Mouse (Mus musculus): Measurements from ENCODE around the gene Tmem120b. TPM values are rescaled to one million over a fixed set of nuclear protein-coding genes. Genes with fewer than 3 reads are reported as not detected.

Tmem120b gene
- polyA plus RNA-seq, 1 experiment from 2014 or later, result 26.1 TPM

DNA sequence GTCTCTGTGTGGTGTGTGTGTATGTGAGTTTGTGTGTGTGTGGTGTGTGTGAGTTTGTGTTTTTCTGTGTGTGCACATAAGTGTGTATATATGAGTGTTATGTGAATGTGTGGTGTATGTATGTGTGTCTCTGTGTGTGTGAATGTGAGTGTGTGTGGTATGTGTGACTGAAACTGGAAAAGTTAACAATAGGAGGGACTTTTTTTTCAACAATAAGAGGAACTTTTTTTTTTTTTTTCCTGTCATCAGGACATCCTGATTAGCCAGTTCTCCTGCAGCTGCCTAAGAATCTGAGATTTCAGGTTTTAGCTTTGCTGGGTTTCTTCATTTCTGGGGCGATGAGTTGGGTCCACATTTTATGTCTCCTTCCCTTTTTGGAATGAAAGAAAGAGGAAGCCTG, 11.4 kb downstream of the Tmem120b start:
- 17% methylated on average over 1 of the region's 1 CpGs for WGBS (ENCODE audit: insufficient replicate concordance)
- Histone ChIP-seq H3K4me1 (ENCODE audit: control insufficient read depth, low read depth, low read length) (peaks cover 46% of the 10 kb centered on the region), H3K27ac (ENCODE audit: low read length) (no peak overlapping the region), H3K4me2 (ENCODE audit: low read depth, low read length) (0 out of 2 replicates have a peak overlapping the region, but pooled peaks have one; percentile 50), H3K27me3 (ENCODE audit: control insufficient read depth, insufficient read depth, low read depth, low read length) (no peaks in the 10 kb centered on the region), H3K36me3 (ENCODE audit: control insufficient read depth, insufficient read depth) (peaks cover 10% of the 10 kb centered on the region), H3K4me3 (ENCODE audit: low read depth, low read length) (no peak overlapping the region; the same call in 1 of the 2 replicates), H3K9ac (ENCODE audit: low read depth, low read length) (no peak overlapping the region), H3K9me3 (replicated peaks; ENCODE audit: control insufficient read depth, low read length) (peaks cover 4% of the 10 kb centered on the region; the same call in 1 of the 2 replicates)
- ATAC-seq (ENCODE audit: low read depth), result no peak

DNA sequence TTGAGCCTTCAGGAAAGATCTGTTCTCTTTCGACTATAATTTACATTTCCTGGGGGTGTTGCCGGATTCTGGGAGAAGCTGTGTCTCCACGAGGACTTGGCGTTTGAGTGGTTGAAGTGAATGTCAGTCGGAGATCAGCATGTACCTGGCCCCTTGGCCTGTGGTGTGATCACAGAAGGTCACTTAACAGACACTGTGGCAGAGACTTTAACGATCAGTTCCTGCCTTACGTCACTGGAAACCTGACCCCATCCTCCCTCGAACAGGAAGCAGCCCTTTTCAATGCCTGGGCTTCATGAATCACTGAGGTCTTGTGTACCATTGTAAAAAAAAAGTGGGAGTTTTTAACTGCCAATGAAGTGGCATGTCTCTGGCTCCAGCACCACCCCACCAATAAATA, 11.8 kb downstream of the Tmem120b start:
- Histone ChIP-seq H3K9me3 (replicated peaks; ENCODE audit: control insufficient read depth, low read length) (peaks cover 4% of the 10 kb centered on the region; the same call in 1 of the 2 replicates), H3K4me3 (ENCODE audit: low read depth, low read length) (no peak overlapping the region), H3K9ac (ENCODE audit: low read depth, low read length) (no peak overlapping the region), H3K4me2 (ENCODE audit: low read depth, low read length) (no peak overlapping the region), H3K27me3 (ENCODE audit: control insufficient read depth, insufficient read depth, low read depth, low read length) (no peaks in the 10 kb centered on the region), H3K36me3 (ENCODE audit: control insufficient read depth, insufficient read depth) (peaks cover 10% of the 10 kb centered on the region), H3K27ac (ENCODE audit: low read length) (no peak overlapping the region), H3K4me1 (ENCODE audit: control insufficient read depth, low read depth, low read length) (peaks cover 45% of the 10 kb centered on the region)
- ATAC-seq (ENCODE audit: low read depth), result no peak
- 35% methylated on average over 8 of the region's 8 CpGs for WGBS (ENCODE audit: insufficient replicate concordance)

DNA sequence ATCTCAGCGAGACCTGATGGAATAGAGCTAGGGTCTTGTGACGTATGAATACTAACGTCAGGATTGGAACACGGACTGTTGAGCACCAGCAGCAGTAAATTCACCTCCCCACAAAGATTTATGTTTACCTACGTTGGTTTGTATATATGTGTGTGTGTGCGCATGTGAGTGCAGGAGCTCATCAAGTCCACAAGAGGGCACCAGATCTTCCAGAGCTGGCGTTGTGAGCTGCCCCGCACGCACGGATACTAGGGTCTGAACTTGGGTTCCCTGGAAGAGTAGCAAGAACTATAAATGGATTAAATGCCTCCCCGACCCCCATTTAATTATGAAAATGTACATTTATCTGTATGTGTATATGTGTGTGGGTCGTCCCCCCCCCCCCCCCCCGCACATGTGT, 12.3 kb downstream of the Tmem120b start:
- WGBS (ENCODE audit: insufficient replicate concordance), result 93% methylated on average over 12 of the region's 13 CpGs
- Histone ChIP-seq H3K27me3 (ENCODE audit: control insufficient read depth, insufficient read depth, low read depth, low read length) (no peaks in the 10 kb centered on the region), H3K4me1 (ENCODE audit: control insufficient read depth, low read depth, low read length) (peaks cover 41% of the 10 kb centered on the region), H3K4me2 (ENCODE audit: low read depth, low read length) (no peak overlapping the region), H3K36me3 (ENCODE audit: control insufficient read depth, insufficient read depth) (peaks cover 10% of the 10 kb centered on the region), H3K9ac (ENCODE audit: low read depth, low read length) (no peak overlapping the region), H3K9me3 (replicated peaks; ENCODE audit: control insufficient read depth, low read length) (peaks cover 4% of the 10 kb centered on the region; the same call in 1 of the 2 replicates), H3K27ac (ENCODE audit: low read length) (no peak overlapping the region), H3K4me3 (ENCODE audit: low read depth, low read length) (no peak overlapping the region)
- no peak for ATAC-seq (ENCODE audit: low read depth)

DNA sequence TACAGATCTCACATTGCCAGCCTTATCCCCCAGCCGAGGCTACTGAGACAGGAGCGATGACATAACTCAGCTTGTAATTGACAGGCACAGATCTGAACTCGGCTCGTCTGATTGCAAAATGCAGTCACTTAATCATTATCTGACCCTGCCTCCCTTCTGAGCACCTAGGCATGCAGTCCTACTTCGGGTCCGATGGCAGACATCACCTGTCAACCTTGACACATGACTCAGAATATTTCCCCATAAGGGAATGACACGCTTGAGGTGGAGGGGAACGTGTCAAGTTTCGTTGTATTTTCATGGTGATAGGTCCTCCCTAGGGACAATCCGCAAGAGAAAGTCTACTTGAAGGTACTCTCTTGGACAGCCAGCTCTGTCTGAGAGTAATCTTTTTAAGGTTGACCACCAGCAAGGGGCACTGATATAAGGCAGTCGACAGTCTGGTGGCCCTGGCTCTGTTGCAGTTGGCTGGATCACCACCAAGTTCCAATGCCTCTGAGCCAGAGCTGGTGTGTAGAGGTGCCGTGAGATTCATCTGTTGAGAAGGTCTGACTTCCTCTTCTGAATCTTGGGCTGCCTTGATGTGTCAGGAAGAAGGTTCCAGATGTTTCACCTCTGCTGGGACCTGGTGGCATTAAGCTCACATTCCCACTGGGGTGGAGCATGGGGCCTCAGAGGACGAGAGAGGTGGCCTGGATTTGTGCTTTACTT, 15.3 kb downstream of the Tmem120b start:
- H3K27ac ChIP-seq (ENCODE audit: low read length), result 0 out of 2 replicates have a peak overlapping the region, but pooled peaks have one; percentile 35
- no peak overlapping the region for H3K4me3 ChIP-seq (ENCODE audit: low read depth, low read length)
- H3K9ac ChIP-seq (ENCODE audit: low read depth, low read length), result no peak overlapping the region

DNA sequence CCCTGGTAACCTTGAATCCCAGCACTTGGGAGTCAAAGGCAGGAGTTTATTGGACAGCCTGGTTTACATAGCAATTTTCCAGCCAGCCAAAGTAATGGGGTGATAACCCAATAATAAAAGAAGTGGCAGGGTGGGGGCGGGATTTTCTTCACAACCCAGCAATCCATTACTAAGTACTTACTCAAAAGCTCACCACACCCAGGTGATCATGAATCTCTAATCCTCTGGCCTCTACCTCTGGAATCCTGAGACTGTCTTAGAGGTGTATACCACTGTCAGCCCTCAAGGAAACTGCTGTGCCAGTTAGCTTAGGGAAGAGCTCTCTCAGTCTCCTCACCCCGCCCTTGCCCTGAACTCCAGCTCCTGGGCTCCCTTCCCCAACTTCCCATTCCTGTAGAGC, 18.3 kb downstream of the Tmem120b start:
- H3K36me3 ChIP-seq (ENCODE audit: control insufficient read depth, insufficient read depth), result 0 out of 2 replicates have a peak, but pooled peaks cover 2% of the 10 kb centered on the region
- H3K4me2 ChIP-seq (ENCODE audit: low read depth, low read length), result no peak overlapping the region
- peaks cover 38% of the 10 kb centered on the region for H3K4me1 ChIP-seq (ENCODE audit: control insufficient read depth, low read depth, low read length)
- no peak overlapping the region for H3K4me3 ChIP-seq (ENCODE audit: low read depth, low read length)
- H3K27me3 ChIP-seq (ENCODE audit: control insufficient read depth, insufficient read depth, low read depth, low read length), result no peaks in the 10 kb centered on the region
- H3K27ac ChIP-seq (ENCODE audit: low read length), result no peak overlapping the region
- WGBS (ENCODE audit: insufficient replicate concordance), result 84% methylated on average over 2 of the region's 2 CpGs
- H3K9ac ChIP-seq (ENCODE audit: low read depth, low read length), result 0 out of 2 replicates have a peak overlapping the region, but pooled peaks have one; percentile 4
- no peak for ATAC-seq (ENCODE audit: low read depth)
- H3K9me3 ChIP-seq (replicated peaks; ENCODE audit: control insufficient read depth, low read length), result no peaks in the 10 kb centered on the region

More for the DNA sequence above, 15.3 kb downstream of the Tmem120b start:
- Histone ChIP-seq H3K9me3 (replicated peaks; ENCODE audit: control insufficient read depth, low read length) (peaks cover 4% of the 10 kb centered on the region; the same call in 1 of the 2 replicates), H3K4me2 (ENCODE audit: low read depth, low read length) (no peak overlapping the region), H3K27me3 (ENCODE audit: control insufficient read depth, insufficient read depth, low read depth, low read length) (no peaks in the 10 kb centered on the region), H3K4me1 (ENCODE audit: control insufficient read depth, low read depth, low read length) (peaks cover 37% of the 10 kb centered on the region), H3K36me3 (ENCODE audit: control insufficient read depth, insufficient read depth) (peaks cover 12% of the 10 kb centered on the region)
- 56% methylated on average over 13 of the region's 13 CpGs for WGBS (ENCODE audit: insufficient replicate concordance)
- 0 out of 2 replicates have a peak, but pooled peaks have one; percentile 3 for ATAC-seq (ENCODE audit: low read depth)

DNA sequence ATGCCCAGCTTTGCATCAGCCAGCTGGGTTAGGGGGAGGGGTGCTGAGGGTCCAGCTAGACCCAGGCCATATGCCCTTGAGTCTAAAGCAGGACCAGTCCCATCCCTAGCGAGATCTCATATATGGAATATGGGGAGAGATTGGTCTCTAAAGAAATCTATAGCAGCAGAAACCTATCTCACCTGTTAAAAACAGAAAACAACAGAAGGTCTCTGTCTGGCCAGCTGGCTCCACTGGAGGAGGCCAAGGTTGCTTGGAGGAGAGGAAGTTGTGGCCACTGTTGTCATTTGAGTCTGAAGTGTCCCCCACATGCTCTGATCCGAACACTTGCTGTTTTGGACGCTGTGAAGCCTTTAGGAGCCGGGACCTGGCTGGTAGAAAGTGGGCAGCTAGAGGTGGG, 20.6 kb downstream of the Tmem120b start:
- ATAC-seq (ENCODE audit: low read depth), result no peak

DNA sequence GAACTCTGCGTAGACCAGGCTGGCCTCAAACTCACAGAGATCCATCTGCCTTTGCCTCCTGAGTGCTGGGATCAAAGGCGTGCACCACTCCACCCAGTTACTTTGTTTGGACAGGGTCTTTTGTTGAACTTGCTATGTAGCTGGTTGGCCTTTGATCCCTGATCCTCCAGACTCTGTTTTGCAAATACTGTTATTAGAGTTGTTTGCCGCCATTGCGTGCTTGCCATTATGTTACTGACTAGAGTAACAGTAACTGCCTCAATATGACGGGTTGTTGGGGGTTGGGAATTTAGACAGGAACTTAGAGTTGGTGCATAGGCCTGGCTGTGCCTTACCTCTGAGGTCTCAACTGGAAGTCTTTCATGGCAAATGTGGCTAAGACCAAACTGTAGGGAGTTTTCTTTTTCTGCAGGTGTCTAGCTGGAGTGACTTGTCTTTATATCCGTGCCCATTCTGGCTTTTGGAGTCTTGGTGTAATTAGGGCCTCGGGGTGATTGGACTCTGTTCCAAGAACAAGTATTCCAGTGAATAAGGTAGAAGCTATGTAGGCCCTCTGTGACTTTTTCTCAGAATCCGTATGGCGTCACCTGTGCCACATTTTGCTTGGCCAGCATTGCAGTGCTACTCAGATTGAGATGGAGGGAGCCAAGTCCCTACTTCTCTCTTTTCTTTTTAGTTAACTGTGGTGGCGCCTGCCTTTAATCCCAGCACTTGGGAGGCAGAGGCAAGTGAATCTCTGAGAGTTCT, 22.5 kb downstream of the Tmem120b start:
- ATAC-seq (ENCODE audit: low read depth), result no peak
- 0 out of 2 replicates have a peak, but pooled peaks cover 2% of the 10 kb centered on the region for H3K36me3 ChIP-seq (ENCODE audit: control insufficient read depth, insufficient read depth)
- H3K4me1 ChIP-seq (ENCODE audit: control insufficient read depth, low read depth, low read length), result peaks cover 62% of the 10 kb centered on the region
- H3K4me3 ChIP-seq (ENCODE audit: low read depth, low read length), result no peak overlapping the region
- peak overlapping the region; percentile 13; the same call in 1 of the 2 replicates for H3K9ac ChIP-seq (ENCODE audit: low read depth, low read length)
- no peak overlapping the region for H3K4me2 ChIP-seq (ENCODE audit: low read depth, low read length)
- peak overlapping the region; percentile 80 for H3K27ac ChIP-seq (ENCODE audit: low read length)
- H3K27me3 ChIP-seq (ENCODE audit: control insufficient read depth, insufficient read depth, low read depth, low read length), result no peaks in the 10 kb centered on the region
- WGBS (ENCODE audit: insufficient replicate concordance), result 80% methylated on average over 10 of the region's 10 CpGs
- no peaks in the 10 kb centered on the region for H3K9me3 ChIP-seq (replicated peaks; ENCODE audit: control insufficient read depth, low read length)

More for the DNA sequence above, 20.6 kb downstream of the Tmem120b start:
- Histone ChIP-seq H3K27ac (ENCODE audit: low read length) (no peak overlapping the region), H3K9me3 (replicated peaks; ENCODE audit: control insufficient read depth, low read length) (no peaks in the 10 kb centered on the region), H3K4me1 (ENCODE audit: control insufficient read depth, low read depth, low read length) (peaks cover 46% of the 10 kb centered on the region), H3K4me2 (ENCODE audit: low read depth, low read length) (no peak overlapping the region), H3K27me3 (ENCODE audit: control insufficient read depth, insufficient read depth, low read depth, low read length) (no peaks in the 10 kb centered on the region), H3K9ac (ENCODE audit: low read depth, low read length) (no peak overlapping the region), H3K36me3 (ENCODE audit: control insufficient read depth, insufficient read depth) (0 out of 2 replicates have a peak, but pooled peaks cover 2% of the 10 kb centered on the region), H3K4me3 (ENCODE audit: low read depth, low read length) (no peak overlapping the region)
- 84% methylated on average over 4 of the region's 4 CpGs for WGBS (ENCODE audit: insufficient replicate concordance)

DNA sequence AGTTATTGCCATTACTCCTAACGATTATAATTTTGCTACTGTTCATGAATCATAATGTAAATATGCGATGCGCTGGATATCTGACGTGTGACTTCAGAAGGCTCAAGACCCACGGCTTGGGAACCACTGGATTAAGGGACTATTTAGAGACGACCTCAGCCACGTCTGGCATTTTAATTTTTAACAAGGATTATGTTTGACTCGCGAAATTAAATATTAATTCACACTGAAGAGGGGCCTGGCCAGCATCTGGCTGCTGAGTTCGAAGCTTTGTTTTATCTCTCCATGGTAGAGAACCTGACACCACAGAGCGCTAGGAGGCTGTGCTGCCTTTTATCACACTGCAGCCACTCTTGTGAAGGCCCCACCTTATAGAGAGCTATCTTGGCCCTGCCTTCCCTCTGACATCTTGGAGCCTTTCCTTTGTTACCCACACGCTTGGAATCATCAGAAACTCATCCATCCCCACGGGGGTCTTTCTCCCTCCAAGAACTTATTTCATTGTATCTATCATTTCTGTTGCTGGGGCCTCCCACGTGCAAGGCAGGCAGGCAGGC, 24.9 kb downstream of the Tmem120b start:
- H3K4me1 ChIP-seq (ENCODE audit: control insufficient read depth, low read depth, low read length), result peaks cover 58% of the 10 kb centered on the region
- H3K27me3 ChIP-seq (ENCODE audit: control insufficient read depth, insufficient read depth, low read depth, low read length), result no peaks in the 10 kb centered on the region
- 41% methylated on average over 14 of the region's 14 CpGs for WGBS (ENCODE audit: insufficient replicate concordance)
- H3K9me3 ChIP-seq (replicated peaks; ENCODE audit: control insufficient read depth, low read length), result no peaks in the 10 kb centered on the region
- H3K36me3 ChIP-seq (ENCODE audit: control insufficient read depth, insufficient read depth), result 0 out of 2 replicates have a peak, but pooled peaks cover 3% of the 10 kb centered on the region
- peak; percentile 80 for ATAC-seq (ENCODE audit: low read depth)
- peak overlapping the region; percentile 99 for H3K27ac ChIP-seq (ENCODE audit: low read length)
- peak overlapping the region; percentile 61 for H3K4me2 ChIP-seq (ENCODE audit: low read depth, low read length)
- H3K9ac ChIP-seq (ENCODE audit: low read depth, low read length), result peak overlapping the region; percentile 48
- peak overlapping the region; percentile 2; the same call in 1 of the 2 replicates for H3K4me3 ChIP-seq (ENCODE audit: low read depth, low read length)
